Mouse (Mus musculus) myocyte (in vitro differentiated cells): Measurements from ENCODE around the gene Twsg1.

Experiments used
- CEBPB ChIP-seq: IDR thresholded peaks from 2 replicates; pipeline ENCODE4 v1.6.1; 2011; ENCODE audit warnings: mild to moderate bottlenecking, moderate library complexity; ENCODE audit not compliant: poor library complexity, insufficient read depth, severe bottlenecking
- POLR2A ChIP-seq: IDR thresholded peaks from one replicate; pipeline ENCODE4 v1.6.1; 2011; ENCODE audit warnings: low read depth, mild to moderate bottlenecking, control low read depth, moderate library complexity; ENCODE audit not compliant: insufficient read length

- TF ChIP-seq CEBPB: no peak
- TF ChIP-seq POLR2A: no peak
Measured at GRCm38 (mm10) chr17:65939461-65940192, 11.4 kb downstream of the Twsg1 start.
